Mouse (Mus musculus) liver, adult 2 months (tissue): ENCODE measurements around the gene Chkb. TPM values are rescaled to one million over a fixed set of nuclear protein-coding genes. Genes with fewer than 3 reads are reported as not detected.

Experiments used
- DNase-seq: peaks from one replicate; pipeline ENCODE4 v3.0.0-alpha.2; 2011; ENCODE audit warnings: low read depth, low spot score; ENCODE audit errors: extremely low read depth
- H3K27ac ChIP-seq: fragments of 200-500 bp; replicated peaks from 2 replicates; pipeline ENCODE4 v1.5.1; 2012; ENCODE audit warnings: low read depth, mild to moderate bottlenecking, control low read depth, inconsistent platforms, low read length; ENCODE audit not compliant: insufficient read depth
- H3K27me3 ChIP-seq: fragments of 200-500 bp; 2 replicates; pipeline ENCODE4 v1.6.1; 2012; ENCODE audit warnings: mild to moderate bottlenecking, moderate library complexity, low read length, inconsistent platforms; ENCODE audit not compliant: control insufficient read depth, insufficient read depth
- H3K36me3 ChIP-seq: fragments of 200-500 bp; 2 replicates; pipeline ENCODE4 v1.6.1; 2012; ENCODE audit warnings: low read length, inconsistent platforms; ENCODE audit not compliant: control insufficient read depth, insufficient read depth
- H3K4me1 ChIP-seq: fragments of 200-500 bp; 2 replicates; pipeline ENCODE4 v1.6.1; 2011; ENCODE audit warnings: low read length; ENCODE audit not compliant: control insufficient read depth, insufficient read depth
- H3K4me3 ChIP-seq: fragments of 200-500 bp; 2 replicates; pipeline ENCODE4 v1.5.1; 2011; ENCODE audit warnings: low read depth, mild to moderate bottlenecking, control low read depth, low read length, moderate library complexity; ENCODE audit not compliant: insufficient read depth
- H3K79me2 ChIP-seq: fragments of 200-500 bp; 2 replicates; pipeline ENCODE4 v1.6.1; 2012; ENCODE audit warnings: inconsistent platforms, mild to moderate bottlenecking, low read length, moderate library complexity; ENCODE audit not compliant: control insufficient read depth, insufficient read depth
- H3K9ac ChIP-seq: fragments of 200-500 bp; 2 replicates; pipeline ENCODE4 v1.6.1; 2012; ENCODE audit warnings: low read depth, mild to moderate bottlenecking, control low read depth, inconsistent platforms, low read length
- CTCF ChIP-seq: fragments of 200-500 bp; IDR thresholded peaks from 2 replicates; pipeline ENCODE4 v1.5.1; 2011; ENCODE audit warnings: low read depth, low read length, control low read depth
- POLR2A ChIP-seq: fragments of 200-500 bp; IDR thresholded peaks from 2 replicates; pipeline ENCODE4 v1.6.1; 2011; ENCODE audit warnings: low read length, control low read depth; ENCODE audit not compliant: insufficient read depth; ENCODE audit errors: extremely low read depth
- WGBS: fragments of 180-500 bp; shearing (Covaris S2); methylation state at CpG from one replicate; pipeline ENCODE4 v1.1.7; 2018; 5-methylcytosine and 5-hydroxymethylcytosine counted together
- polyA plus RNA-seq: library from polyadenylated mRNA; depleted of rRNA; stranded (reverse); fragments of >200 nt; gene quantifications from 2 replicates; pipeline ENCODE4 v1.2.3, GENCODE M21; 2012
- total RNA-seq: library from RNA; depleted of rRNA; stranded (reverse); fragments of >200 nt; gene quantifications from 2 replicates; pipeline ENCODE4 v1.2.3, GENCODE M21; 2014

The Chkb gene
- total and polyA plus RNA-seq, 2 experiments, result 25.4 to 47.2 TPM

DNA sequence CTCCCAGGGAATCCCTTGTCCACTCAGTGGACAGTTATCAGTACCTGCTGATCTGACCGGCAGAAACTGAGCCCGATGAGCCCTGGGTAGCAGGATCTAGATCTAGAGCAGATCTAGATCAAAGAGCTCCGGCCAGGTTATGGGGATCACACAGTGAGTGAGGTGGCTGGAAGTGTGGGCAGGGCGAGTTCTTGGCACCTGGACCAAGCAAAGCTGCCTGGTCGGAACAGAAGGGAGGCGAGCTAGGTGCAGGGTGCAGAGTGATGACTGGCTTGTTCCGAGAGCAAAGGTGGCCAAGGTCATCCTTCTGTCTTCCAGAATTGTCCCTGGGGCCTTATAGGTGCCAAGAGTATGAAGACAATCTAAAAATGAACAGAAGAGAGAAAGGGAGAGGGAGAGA, 30.1 kb upstream of the Chkb start:
- Histone ChIP-seq H3K4me1 (no peaks in the 10 kb centered on the region), H3K4me3 (no peak overlapping the region), H3K36me3 (no peaks in the 10 kb centered on the region), H3K79me2 (no peaks in the 10 kb centered on the region), H3K9ac (no peak overlapping the region), H3K27me3 (peaks cover 8% of the 10 kb centered on the region; the same call in 1 of the 2 replicates), H3K27ac (no peak overlapping the region)
- TF ChIP-seq POLR2A (no peak), CTCF (no peak)
- 71% methylated on average over 7 of the region's 7 CpGs for WGBS
- DNase-seq, result no peak

DNA sequence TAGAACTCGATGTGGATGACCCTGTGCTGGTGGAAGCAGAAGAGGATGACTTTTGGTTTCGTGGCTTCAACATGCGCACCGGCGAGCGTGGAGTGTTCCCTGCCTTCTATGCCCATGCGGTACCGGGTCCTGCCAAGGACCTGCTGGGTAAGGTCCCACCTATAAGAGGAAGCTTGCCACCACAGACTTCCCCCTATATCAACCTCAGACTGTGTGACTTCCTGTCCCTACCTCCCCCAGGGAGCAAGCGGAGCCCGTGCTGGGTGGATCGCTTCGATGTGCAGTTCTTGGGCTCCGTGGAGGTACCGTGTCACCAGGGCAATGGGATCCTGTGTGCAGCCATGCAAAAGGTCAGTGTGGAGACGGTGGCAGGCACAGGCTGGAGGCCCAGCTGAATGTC, 29.2 kb upstream of the Chkb start:
- no peak for TF ChIP-seq CTCF
- no peak for TF ChIP-seq POLR2A
- peaks cover 11% of the 10 kb centered on the region; the same call in 1 of the 2 replicates for H3K27me3 ChIP-seq
- H3K36me3 ChIP-seq, result no peaks in the 10 kb centered on the region
- no peak overlapping the region for H3K4me3 ChIP-seq
- H3K27ac ChIP-seq, result no peak overlapping the region
- DNase-seq, result no peak
- 75% methylated on average over 15 of the region's 15 CpGs for WGBS
- no peak overlapping the region for H3K9ac ChIP-seq
- H3K4me1 ChIP-seq, result no peaks in the 10 kb centered on the region
- H3K79me2 ChIP-seq, result no peaks in the 10 kb centered on the region

DNA sequence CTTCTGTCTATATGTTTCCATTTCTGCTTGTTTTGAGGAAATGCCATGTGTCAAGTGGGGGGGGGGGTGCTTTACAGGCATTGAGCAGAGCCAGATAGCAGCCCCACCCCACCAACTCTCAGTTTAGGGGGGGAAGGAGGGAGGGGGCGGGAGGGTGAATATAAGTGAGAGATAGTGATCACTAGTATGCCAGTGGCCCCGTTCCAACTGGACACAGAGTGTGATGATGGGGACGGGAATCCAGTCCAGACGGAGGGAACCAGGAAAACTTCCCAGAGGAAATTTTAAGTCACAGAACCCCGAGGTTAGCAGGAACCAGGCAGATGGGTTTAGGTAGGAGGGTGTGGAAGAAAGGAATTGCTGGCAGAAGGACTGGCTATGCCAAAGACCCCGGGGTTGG, 25.9 kb upstream of the Chkb start:
- no peak for TF ChIP-seq POLR2A
- TF ChIP-seq CTCF, result no peak
- H3K36me3 ChIP-seq, result no peaks in the 10 kb centered on the region
- no peak overlapping the region for H3K27ac ChIP-seq
- peaks cover 11% of the 10 kb centered on the region; the same call in 1 of the 2 replicates for H3K27me3 ChIP-seq
- 70% methylated on average over 6 of the region's 6 CpGs for WGBS
- no peaks in the 10 kb centered on the region for H3K79me2 ChIP-seq
- no peak for DNase-seq
- no peak overlapping the region for H3K9ac ChIP-seq
- no peaks in the 10 kb centered on the region for H3K4me1 ChIP-seq
- no peak overlapping the region for H3K4me3 ChIP-seq

DNA sequence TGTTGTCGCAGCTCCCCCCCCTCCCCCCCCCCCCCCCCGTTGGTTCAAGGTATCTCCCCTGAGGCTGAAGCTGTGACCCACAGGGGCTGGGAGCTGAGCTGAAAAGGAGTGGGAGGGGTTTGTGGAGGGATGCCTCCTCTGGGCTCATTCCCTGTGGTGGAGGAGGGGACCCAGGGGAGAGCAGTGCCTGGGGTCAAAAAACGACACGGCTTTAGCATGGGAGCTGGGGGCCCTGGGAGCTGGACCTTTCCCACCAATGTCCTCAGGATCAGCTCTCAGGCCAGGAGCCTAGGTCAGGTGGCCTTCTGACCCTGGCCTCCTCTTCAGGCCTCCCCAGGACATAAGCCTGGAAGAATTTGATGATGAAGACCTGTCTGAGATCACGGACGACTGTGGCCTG, 25.1 kb upstream of the Chkb start:
- Histone ChIP-seq H3K4me3 (no peak overlapping the region), H3K4me1 (no peaks in the 10 kb centered on the region), H3K9ac (no peak overlapping the region), H3K27me3 (peaks cover 8% of the 10 kb centered on the region; the same call in 1 of the 2 replicates), H3K36me3 (no peaks in the 10 kb centered on the region), H3K79me2 (no peaks in the 10 kb centered on the region), H3K27ac (no peak overlapping the region)
- no peak for DNase-seq
- no peak for TF ChIP-seq CTCF
- TF ChIP-seq POLR2A, result no peak
- whole genome bisulfite sequencing, result 32% methylated on average over 5 of the region's 6 CpGs

DNA sequence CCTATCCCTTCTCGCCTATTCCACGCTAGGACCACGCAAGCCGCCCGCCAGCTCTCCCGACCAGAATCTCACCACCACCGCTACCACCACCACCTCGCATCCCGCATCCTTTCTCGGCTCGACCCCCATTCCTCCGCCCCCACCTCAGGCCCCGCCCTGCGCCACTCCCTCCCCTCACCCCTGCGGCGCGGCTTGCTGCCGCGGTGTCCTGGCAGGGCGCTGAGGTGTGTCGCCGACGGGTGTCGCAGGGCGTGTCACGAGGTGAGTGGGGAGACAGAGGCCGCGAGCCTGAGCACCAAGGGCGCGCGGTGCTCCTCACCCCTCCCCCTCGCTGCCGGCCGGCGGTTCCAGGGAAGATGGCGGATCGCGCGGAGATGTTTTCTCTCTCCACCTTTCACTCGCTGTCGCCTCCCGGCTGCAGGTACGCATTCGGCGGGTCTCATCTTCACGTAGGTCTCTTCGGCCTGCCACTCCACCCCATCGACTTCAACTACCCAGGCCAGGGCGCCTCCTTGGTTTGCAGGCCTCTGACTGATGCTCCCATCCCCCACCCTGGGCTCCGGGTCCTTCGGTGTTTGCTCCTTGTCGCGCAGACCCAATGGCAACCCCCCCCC, 24.3 kb upstream of the Chkb start, which contains the start of gene Mapk8ip2:
Gene Mapk8ip2 (plus strand): TSS at position 49 of the 614 bp plus-strand sequence.
- Histone ChIP-seq H3K27me3 (peaks cover 8% of the 10 kb centered on the region; the same call in 1 of the 2 replicates), H3K4me3 (peak within 1 kb of the TSS; percentile 6; the same call in 1 of the 2 replicates), H3K4me1 (no peaks in the 10 kb centered on the region), H3K27ac (no peak within 1 kb of the TSS), H3K79me2 (no peaks in the 10 kb centered on the region), H3K36me3 (no peaks in the 10 kb centered on the region), H3K9ac (no peak within 1 kb of the TSS)
- TF ChIP-seq POLR2A (no peak), CTCF (no peak)
- WGBS, result 2% methylated on average over 47 of the region's 53 CpGs
- DNase-seq, result no peak
